Mouse (Mus musculus): Measurements from ENCODE around the gene Hs3st6.
"Not testable (repeated sequence)": the region's sequence is repeated elsewhere in the genome, so short reads cannot be mapped to it uniquely, and the experiment has no call there.

Hs3st6 gene

GRCm38 (mm10) chr17:24752415-24753394 lies at the start of gene Hs3st6:
Gene Hs3st6, plus strand, starts transcription at chr17:24752988.
- ATAC-seq (ENCODE audit: low TSS enrichment): no peak; the same call in 1 of the 2 replicates

GRCm38 (mm10) chr17:24705821-24706220 lies 47.0 kb upstream of the Hs3st6 start:
- ATAC-seq (ENCODE audit: low TSS enrichment): no peak

GRCm38 (mm10) chr17:24706982-24707800 lies 45.6 kb upstream of the Hs3st6 start, which contains the start of gene Tbl3:
Gene Tbl3, minus strand, starts transcription at chr17:24707660.
- peak; percentile 74; the same call in 1 of the 2 replicates for ATAC-seq (ENCODE audit: low TSS enrichment)

- peak; percentile 45; the same call in 1 of the 2 replicates for ATAC-seq (ENCODE audit: low TSS enrichment)
These were observed 44.9 kb upstream of the Hs3st6 start for GRCm38 (mm10) chr17:24707801-24708425.

- no peak for ATAC-seq (ENCODE audit: low TSS enrichment)
These were observed 44.1 kb upstream of the Hs3st6 start for GRCm38 (mm10) chr17:24708646-24709045.

GRCm38 (mm10) chr17:24715556-24715955 lies 37.2 kb upstream of the Hs3st6 start:
- no peak for ATAC-seq (ENCODE audit: low TSS enrichment)

- ATAC-seq (ENCODE audit: low TSS enrichment): no peak
These were observed 36.6 kb upstream of the Hs3st6 start for GRCm38 (mm10) chr17:24716166-24716682.

- ATAC-seq (ENCODE audit: low TSS enrichment): no peak
These were observed 34.8 kb upstream of the Hs3st6 start, which contains the start of the genes Rnf151 and Rps2 for GRCm38 (mm10) chr17:24717943-24718342. Gene Rnf151, minus strand, starts transcription at chr17:24718063. Gene Rps2, plus strand, starts transcription at chr17:24718116.

GRCm38 (mm10) chr17:24718938-24719337 lies 33.9 kb upstream of the Hs3st6 start:
- ATAC-seq (ENCODE audit: low TSS enrichment): not testable (repeated sequence)

- ATAC-seq (ENCODE audit: low TSS enrichment): peak; percentile 93
These were observed 33.1 kb upstream of the Hs3st6 start for GRCm38 (mm10) chr17:24719494-24720222.

- not testable (repeated sequence) for ATAC-seq (ENCODE audit: low TSS enrichment)
These were observed 32.2 kb upstream of the Hs3st6 start for GRCm38 (mm10) chr17:24720616-24721015.

- not testable (repeated sequence) for ATAC-seq (ENCODE audit: low TSS enrichment)
These were observed 31.3 kb upstream of the Hs3st6 start for GRCm38 (mm10) chr17:24721383-24721955.

GRCm38 (mm10) chr17:24722220-24722924 lies 30.4 kb upstream of the Hs3st6 start:
- ATAC-seq (ENCODE audit: low TSS enrichment): no peak

GRCm38 (mm10) chr17:24723122-24723880 lies 29.5 kb upstream of the Hs3st6 start:
- no peak for ATAC-seq (ENCODE audit: low TSS enrichment)

GRCm38 (mm10) chr17:24723881-24724180 lies 29.0 kb upstream of the Hs3st6 start:
- ATAC-seq (ENCODE audit: low TSS enrichment): 0 out of 2 replicates have a peak, but pooled peaks have one; percentile 5

- peak; percentile 79 for ATAC-seq (ENCODE audit: low TSS enrichment)
These were observed 28.6 kb upstream of the Hs3st6 start, which contains the start of gene Ndufb10 for GRCm38 (mm10) chr17:24724184-24724583. Gene Ndufb10, minus strand, starts transcription at chr17:24724478.

- ATAC-seq (ENCODE audit: low TSS enrichment): no peak
These were observed 27.0 kb upstream of the Hs3st6 start for GRCm38 (mm10) chr17:24725637-24726390.

- ATAC-seq (ENCODE audit: low TSS enrichment): no peak
These were observed 25.2 kb upstream of the Hs3st6 start, which contains the start of gene Rpl3l for GRCm38 (mm10) chr17:24727618-24728017. Gene Rpl3l, plus strand, starts transcription at chr17:24727820.
